In the genomic region with DNA sequence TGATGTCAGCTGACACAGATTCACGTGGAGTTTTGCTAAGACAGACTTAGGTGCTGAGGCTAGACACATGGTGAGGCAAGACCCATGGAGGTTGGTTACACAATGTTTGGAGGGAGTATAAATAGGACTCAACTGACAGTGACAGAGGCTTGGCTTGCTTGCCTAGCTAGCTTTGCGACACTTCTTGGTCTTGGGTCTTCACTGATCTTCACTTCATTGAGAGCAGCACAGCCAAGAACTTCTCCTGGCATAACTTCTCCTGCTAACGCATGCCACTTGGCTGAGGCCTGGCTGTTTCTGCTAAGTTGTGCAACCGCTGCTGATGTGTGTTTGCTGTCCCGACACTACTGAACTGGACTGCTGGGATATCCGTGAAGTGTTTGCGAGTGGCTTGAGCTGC, we compare ENCODE assay signal across 11 mouse cellular contexts.
DNase-seq lines count a peak whose midpoint lies in the region; ATAC-seq lines count a peak whose summit lies in the region.
"Had no signal": no experiment of that assay in that cellular context is flagged by ENCODE, and none has a peak within 500 bp of the region (broad histone marks: within the 10 kb centered on the region; RNA-seq: fewer than 3 reads in every experiment).

No protein-coding gene starts in this region.

- no peaks in the 10 kb centered on the region; the same call in 1 of the 2 replicates for H3K9me3 ChIP-seq in liver, embryonic 16.5 days (replicated peaks; ENCODE audit: control insufficient read depth, low read length)
- no peaks in the 10 kb centered on the region for H3K9me3 ChIP-seq in forebrain, embryonic 15.5 days
- H3K9me3 ChIP-seq: heart, embryonic 15.5 days had no signal

- 66% methylated on average over 7 of the region's 7 CpGs for WGBS in liver, embryonic 16.5 days (ENCODE audit: insufficient replicate concordance)
- WGBS in forebrain, embryonic 15.5 days = 91% methylated on average over 7 of the region's 7 CpGs

- peak; percentile 21; the same call in 1 of the 2 replicates for ATAC-seq in liver, embryonic 16.5 days (ENCODE audit: low read depth)
- 0 out of 2 replicates have a peak, but pooled peaks have one; percentile 39 for ATAC-seq in common myeloid progenitor, adult 5-6 weeks (replicated peaks; ENCODE audit: low read depth, poor library complexity, severe bottlenecking)
- ATAC-seq in megakaryocyte progenitor cell, adult 5-6 weeks (replicated peaks; ENCODE audit: poor library complexity) = peak; percentile 99
- ATAC-seq in forebrain, embryonic 15.5 days (replicated peaks) = no peak
- ATAC-seq: intestine, postnatal 0 days had no signal

- intact Hi-C loops in heart, postnatal 25 days (cut with DNase I) = no loop called here

- no peak overlapping the region for H3K9ac ChIP-seq in liver, embryonic 16.5 days (ENCODE audit: low read depth, low read length)
- H3K9ac ChIP-seq in forebrain, embryonic 15.5 days (replicated peaks) = no peak overlapping the region
- H3K9ac ChIP-seq: heart, embryonic 15.5 days had no signal

- no peaks in the 10 kb centered on the region for H3K36me3 ChIP-seq in liver, embryonic 16.5 days (ENCODE audit: control insufficient read depth, insufficient read depth)
- H3K36me3 ChIP-seq in forebrain, embryonic 15.5 days = no peaks in the 10 kb centered on the region
- H3K36me3 ChIP-seq: heart, embryonic 15.5 days had no signal

- no peak overlapping the region for H3K4me3 ChIP-seq in liver, embryonic 16.5 days (ENCODE audit: low read depth, low read length)
- no peak overlapping the region for H3K4me3 ChIP-seq in forebrain, embryonic 15.5 days
- H3K4me3 ChIP-seq: heart, embryonic 15.5 days had no signal

- no peaks in the 10 kb centered on the region for H3K27me3 ChIP-seq in liver, embryonic 16.5 days (ENCODE audit: control insufficient read depth, insufficient read depth, low read depth, low read length)
- no peaks in the 10 kb centered on the region for H3K27me3 ChIP-seq in forebrain, embryonic 15.5 days
- H3K27me3 ChIP-seq: heart, embryonic 15.5 days had no signal

- DNase-seq in liver = no peak
- DNase-seq in heart, postnatal 25 days (ENCODE audit: low spot score) = peak; percentile 53
- no peak for DNase-seq in cerebellum, adult 11 months
- DNase-seq: cerebellum, adult 8-10 months; thymus, postnatal 14 days had no signal

- no peaks in the 10 kb centered on the region for H3K4me1 ChIP-seq in liver, embryonic 16.5 days (ENCODE audit: control insufficient read depth, low read depth, low read length)
- H3K4me1 ChIP-seq in forebrain, embryonic 15.5 days = no peaks in the 10 kb centered on the region
- H3K4me1 ChIP-seq: heart, embryonic 15.5 days had no signal

- no peak overlapping the region for H3K27ac ChIP-seq in liver, embryonic 16.5 days (ENCODE audit: low read length)
- no peak overlapping the region for H3K27ac ChIP-seq in forebrain, embryonic 15.5 days (replicated peaks)
- H3K27ac ChIP-seq: heart, embryonic 15.5 days had no signal

- H3K4me2 ChIP-seq in liver, embryonic 16.5 days (ENCODE audit: low read depth, low read length) = no peak overlapping the region
- no peak overlapping the region for H3K4me2 ChIP-seq in forebrain, embryonic 15.5 days (replicated peaks)
- H3K4me2 ChIP-seq: heart, embryonic 15.5 days had no signal
